Mouse (Mus musculus): ENCODE measurements around the gene Trpm8. TPM values are rescaled to one million over a fixed set of nuclear protein-coding genes. Genes with fewer than 3 reads are reported as not detected.

The Trpm8 gene
- polyA plus RNA-seq, 1 experiment from 2014 or later: 0.11 TPM

DNA sequence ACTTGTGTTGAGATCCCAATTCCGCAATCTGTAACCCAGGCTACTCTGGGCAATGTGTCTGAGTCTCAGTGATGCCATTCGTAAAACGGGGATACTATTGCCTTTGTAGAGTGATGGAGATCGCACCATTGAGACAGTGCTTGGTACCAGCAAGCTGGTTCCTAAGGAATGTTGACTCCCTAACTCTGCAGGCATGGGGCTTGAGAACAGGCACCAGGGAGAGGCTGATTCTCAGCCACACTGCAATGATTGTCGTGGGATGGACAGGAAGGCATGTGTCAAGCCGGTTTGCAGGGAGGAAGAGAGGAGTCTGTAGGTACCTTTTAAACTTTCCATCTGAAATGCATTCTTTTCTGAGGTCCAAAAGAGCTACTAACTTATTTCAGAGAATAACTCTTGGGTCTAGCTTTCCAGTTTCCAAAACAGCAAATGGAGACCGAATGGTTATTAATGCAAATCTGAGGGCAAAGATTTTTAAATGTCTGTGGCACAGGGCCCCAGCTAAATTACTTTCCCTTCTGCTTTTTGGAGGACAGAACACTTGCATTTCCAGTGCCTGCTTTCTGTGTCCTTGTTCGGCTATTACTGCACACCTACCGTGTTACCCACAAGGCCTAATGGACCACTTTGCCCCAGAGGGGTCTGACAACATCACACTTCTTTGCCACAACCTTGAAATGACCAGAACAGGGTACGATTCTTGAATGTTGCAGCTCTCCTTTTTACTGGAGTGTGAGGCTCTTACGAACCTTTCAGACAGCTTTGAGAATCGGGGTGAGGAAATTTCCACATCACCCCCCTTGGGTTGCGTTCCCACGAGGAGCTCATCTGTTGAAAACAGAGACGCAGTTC is 6.1 kb downstream of the Trpm8 start:
- Histone ChIP-seq H3K4me1 (no peaks in the 10 kb centered on the region), H3K9ac (replicated peaks) (no peak overlapping the region), H3K4me2 (replicated peaks) (no peak overlapping the region), H3K4me3 (no peak overlapping the region), H3K36me3 (no peaks in the 10 kb centered on the region), H3K27me3 (no peaks in the 10 kb centered on the region), H3K27ac (replicated peaks) (no peak overlapping the region), H3K9me3 (peaks cover 31% of the 10 kb centered on the region)
- ATAC-seq (replicated peaks): no peak
- WGBS: 81% methylated on average over 15 of the region's 15 CpGs

DNA sequence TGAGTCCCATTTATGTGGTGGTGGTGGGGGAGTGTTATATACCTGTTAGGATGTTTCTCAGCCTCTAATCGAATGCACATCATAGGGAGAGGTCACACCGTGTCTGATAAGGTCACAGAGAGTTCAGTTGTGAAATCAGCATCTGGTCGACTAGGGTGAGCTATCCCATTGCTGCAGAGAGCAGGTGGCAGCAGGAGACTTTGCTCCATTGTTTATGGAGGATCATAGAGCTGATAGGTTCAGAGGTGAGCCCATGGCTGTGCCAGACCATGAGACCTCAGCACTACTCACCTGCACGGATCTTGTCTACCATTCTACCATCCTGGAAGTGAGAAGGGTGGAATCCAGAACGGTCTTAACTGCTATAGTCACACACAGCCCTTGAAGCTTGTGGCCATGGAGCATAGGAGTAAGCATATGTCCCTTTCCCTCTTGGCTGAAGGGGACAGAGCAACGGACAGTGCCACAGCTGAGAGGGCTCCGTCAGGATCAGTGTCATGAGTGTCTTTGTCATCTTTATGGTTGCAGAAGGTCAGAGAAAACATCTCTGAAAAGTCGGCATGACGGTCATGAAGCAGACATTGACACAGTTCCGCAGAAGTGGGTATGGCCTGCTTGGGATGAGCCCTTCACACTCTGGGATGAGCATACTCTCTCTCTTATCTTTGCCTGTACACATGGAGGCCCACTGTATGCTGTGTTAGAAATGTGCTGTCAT is 6.9 kb downstream of the Trpm8 start:
- no peak overlapping the region for H3K4me3 ChIP-seq
- no peak overlapping the region for H3K9ac ChIP-seq (replicated peaks)
- no peaks in the 10 kb centered on the region for H3K36me3 ChIP-seq
- H3K4me2 ChIP-seq (replicated peaks): no peak overlapping the region
- H3K9me3 ChIP-seq: peaks cover 34% of the 10 kb centered on the region
- H3K4me1 ChIP-seq: no peaks in the 10 kb centered on the region
- no peak overlapping the region for H3K27ac ChIP-seq (replicated peaks)
- ATAC-seq (replicated peaks): no peak; the same call in 1 of the 2 replicates
- no peaks in the 10 kb centered on the region for H3K27me3 ChIP-seq
- WGBS: 64% methylated on average over 10 of the region's 10 CpGs

DNA sequence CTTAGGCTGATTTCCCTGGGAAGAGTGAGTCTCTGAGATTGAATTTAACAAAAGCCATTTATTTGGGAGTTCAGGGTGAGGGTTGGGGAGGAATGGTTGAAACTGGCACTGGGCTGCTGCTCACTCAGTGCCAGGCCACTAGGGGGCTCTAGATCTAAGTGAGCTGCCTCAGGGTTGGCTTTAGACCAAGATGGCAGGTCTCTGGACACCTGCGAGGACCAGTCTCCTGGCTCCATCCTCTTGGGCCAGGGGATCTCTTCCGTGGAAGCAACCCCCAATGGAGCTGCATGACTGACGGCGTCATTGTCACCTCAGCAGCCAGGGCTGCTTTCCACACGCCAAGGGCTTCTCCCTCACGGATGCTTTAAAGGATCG is 7.5 kb downstream of the Trpm8 start:
- H3K27ac ChIP-seq (replicated peaks): no peak overlapping the region
- H3K4me2 ChIP-seq (replicated peaks): no peak overlapping the region
- no peak overlapping the region for H3K4me3 ChIP-seq
- H3K27me3 ChIP-seq: no peaks in the 10 kb centered on the region
- peaks cover 38% of the 10 kb centered on the region for H3K9me3 ChIP-seq
- ATAC-seq (replicated peaks): no peak
- no peaks in the 10 kb centered on the region for H3K36me3 ChIP-seq
- no peak overlapping the region for H3K9ac ChIP-seq (replicated peaks)
- no peaks in the 10 kb centered on the region for H3K4me1 ChIP-seq
- WGBS: 66% methylated on average over 7 of the region's 7 CpGs

DNA sequence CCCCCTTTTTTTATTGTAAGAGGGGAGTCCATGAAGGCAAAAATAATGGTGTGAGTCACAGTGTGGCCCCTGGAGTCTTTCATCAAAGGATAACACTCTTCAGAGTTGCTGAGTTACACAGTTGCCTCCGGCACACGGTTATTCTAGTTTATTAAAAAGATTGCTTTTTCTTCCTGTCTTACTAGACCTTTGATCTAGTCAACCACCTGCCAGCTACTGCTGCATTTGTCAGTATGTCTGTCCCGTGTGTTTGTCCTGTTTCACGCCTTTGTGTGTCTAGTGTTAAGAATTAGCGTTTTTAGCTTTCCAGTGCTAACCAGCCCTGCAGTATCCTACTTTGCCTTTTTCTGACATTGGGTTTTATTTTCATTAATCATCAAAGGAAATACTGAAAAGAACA is 8.2 kb downstream of the Trpm8 start:
- Histone ChIP-seq H3K9ac (replicated peaks) (no peak overlapping the region), H3K27ac (replicated peaks) (no peak overlapping the region), H3K4me3 (no peak overlapping the region), H3K4me2 (replicated peaks) (no peak overlapping the region), H3K9me3 (peaks cover 43% of the 10 kb centered on the region), H3K36me3 (no peaks in the 10 kb centered on the region), H3K4me1 (no peaks in the 10 kb centered on the region), H3K27me3 (no peaks in the 10 kb centered on the region)
- 72% methylated on average over 5 of the region's 5 CpGs for WGBS
- ATAC-seq (replicated peaks): no peak

DNA sequence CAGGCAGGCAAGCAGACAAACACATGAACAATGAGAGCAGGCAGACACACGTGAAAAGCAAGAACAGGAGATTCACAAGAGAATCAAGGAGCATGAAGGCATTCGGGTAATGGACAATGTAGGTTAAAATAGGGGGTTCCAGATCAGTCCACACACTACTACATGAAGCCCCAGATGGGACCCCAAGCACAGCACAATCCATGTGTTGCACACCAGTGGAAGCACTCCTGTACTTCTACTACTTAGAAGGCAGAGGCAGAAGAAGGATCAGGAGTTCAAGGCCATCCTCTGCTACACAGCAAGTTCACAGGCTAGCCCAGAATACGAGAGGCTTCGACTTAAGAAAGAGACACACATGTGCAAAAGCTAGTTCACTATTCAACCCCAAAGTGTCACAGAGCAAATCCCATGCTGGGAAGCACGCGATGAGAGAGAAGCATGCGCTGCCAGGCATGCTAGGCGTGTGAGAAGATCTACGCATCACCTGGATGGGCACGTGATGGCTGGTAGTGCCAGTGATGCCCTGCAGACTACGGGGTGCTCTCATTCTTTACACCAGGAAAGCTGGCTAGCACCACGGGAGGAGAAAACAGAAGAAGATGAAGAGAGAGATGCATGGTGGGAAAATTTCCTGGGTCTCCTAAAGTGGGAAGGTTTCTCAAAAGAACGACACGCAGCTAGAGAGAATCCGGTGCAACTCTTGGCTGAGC is 8.8 kb downstream of the Trpm8 start:
- WGBS: 84% methylated on average over 15 of the region's 15 CpGs
- H3K27me3 ChIP-seq: no peaks in the 10 kb centered on the region
- no peak for ATAC-seq (replicated peaks)

DNA sequence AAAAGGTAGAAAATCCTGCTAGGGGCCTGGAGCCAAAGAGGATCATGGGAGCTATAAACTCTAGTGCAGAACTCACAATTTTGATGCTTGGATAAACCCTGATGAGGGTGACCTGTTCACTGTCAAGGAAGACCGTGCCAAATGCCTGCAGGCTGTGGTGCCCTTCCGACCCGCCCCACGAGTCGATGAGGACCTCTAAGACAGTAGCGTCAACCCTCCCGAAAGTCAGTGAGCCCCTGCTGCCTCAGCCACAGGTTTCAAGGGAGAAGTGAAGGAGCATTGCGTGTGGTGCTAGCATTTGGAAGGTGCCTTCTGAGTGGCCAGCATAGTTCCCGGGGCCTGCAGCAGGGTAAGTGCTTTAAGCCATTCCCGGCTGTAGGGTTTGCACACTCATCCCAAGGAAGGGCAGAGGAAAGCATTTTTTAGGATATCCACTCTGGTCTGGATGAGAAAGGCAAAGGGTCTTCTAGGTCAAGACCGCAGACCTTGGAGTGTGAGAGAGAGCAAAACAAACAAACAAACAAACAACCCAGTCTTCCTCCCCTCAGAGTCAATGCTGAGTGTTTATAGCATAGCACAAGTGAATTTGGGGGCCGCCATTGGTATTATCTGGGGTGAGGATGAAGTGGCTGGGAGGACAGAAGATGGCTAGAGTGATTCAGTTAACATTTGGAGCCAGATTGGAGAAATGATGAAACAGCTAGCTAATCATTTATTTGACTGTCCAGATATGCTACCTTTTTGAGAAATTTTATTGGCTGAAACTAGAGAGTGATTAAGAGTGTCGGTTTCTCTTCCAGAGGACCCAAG is 9.6 kb downstream of the Trpm8 start:
- no peak overlapping the region for H3K4me3 ChIP-seq
- no peak overlapping the region for H3K27ac ChIP-seq (replicated peaks)
- ATAC-seq (replicated peaks): no peak
- no peak overlapping the region for H3K9ac ChIP-seq (replicated peaks)
- 76% methylated on average over 13 of the region's 13 CpGs for WGBS
- no peak overlapping the region for H3K4me2 ChIP-seq (replicated peaks)
- no peaks in the 10 kb centered on the region for H3K27me3 ChIP-seq
- H3K36me3 ChIP-seq: no peaks in the 10 kb centered on the region
- H3K9me3 ChIP-seq: peaks cover 50% of the 10 kb centered on the region
- H3K4me1 ChIP-seq: no peaks in the 10 kb centered on the region

More for the DNA sequence above, 8.8 kb downstream of the Trpm8 start:
- Histone ChIP-seq H3K27ac (replicated peaks) (no peak overlapping the region), H3K4me2 (replicated peaks) (no peak overlapping the region), H3K9me3 (peaks cover 47% of the 10 kb centered on the region), H3K4me1 (no peaks in the 10 kb centered on the region), H3K9ac (replicated peaks) (no peak overlapping the region), H3K36me3 (no peaks in the 10 kb centered on the region), H3K4me3 (no peak overlapping the region)

DNA sequence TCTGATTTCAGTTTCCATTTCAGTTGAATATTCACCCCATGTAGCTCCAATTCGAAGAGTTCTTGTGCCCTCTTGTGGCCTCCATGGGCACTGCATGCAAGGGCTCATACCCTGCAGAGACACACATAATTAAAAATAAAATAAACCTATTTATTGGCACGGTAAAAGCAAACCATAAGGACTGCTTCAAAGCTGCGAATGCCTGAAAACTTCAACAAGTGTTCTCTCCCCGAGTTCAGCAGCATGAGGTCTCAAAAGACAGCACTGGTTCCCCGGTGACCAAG is 10.2 kb downstream of the Trpm8 start:
- no peak overlapping the region for H3K9ac ChIP-seq (replicated peaks)
- H3K4me2 ChIP-seq (replicated peaks): no peak overlapping the region
- H3K27ac ChIP-seq (replicated peaks): no peak overlapping the region
- 39% methylated on average over 5 of the region's 5 CpGs for WGBS
- no peaks in the 10 kb centered on the region for H3K36me3 ChIP-seq
- ATAC-seq (replicated peaks): no peak
- H3K27me3 ChIP-seq: no peaks in the 10 kb centered on the region
- H3K4me3 ChIP-seq: no peak overlapping the region
- no peaks in the 10 kb centered on the region for H3K4me1 ChIP-seq
- H3K9me3 ChIP-seq: peaks cover 51% of the 10 kb centered on the region

DNA sequence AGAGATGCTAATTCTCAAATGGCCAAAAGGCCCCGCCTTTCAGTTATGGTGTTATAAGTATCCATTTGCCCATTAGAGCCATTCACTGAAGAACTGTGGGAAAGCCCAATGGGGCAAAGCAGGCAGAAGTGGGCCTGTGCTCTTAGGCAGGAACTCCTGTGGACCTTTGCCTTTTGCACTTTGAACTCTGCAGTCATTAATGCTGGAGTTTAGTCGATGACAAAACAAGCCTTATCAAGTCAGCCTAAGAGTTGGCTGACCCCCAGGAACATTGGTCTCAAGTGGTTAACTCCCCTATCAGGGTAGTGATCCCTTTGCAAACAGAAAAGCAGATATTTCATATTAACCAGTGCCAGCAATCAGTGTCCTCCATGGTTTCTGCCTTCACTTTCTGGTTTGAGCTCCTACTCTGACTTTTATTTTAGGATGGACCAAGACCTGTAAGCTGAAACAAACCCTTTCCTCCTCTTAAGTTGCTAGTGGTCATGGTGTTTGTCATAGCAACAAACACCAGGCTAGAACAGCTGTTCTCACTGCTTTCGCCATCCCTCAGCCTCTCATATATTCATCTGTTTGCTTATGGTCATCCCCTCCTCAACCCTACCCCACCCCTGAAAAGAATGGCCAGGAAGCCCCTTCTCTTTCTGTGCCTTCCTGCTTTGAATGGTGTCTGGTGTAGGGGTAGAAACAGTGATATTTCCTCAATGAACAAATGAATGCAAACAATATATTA is 10.8 kb downstream of the Trpm8 start:
- 48% methylated on average over 3 of the region's 3 CpGs for WGBS
- no peak for ATAC-seq (replicated peaks)
- Histone ChIP-seq H3K4me3 (no peak overlapping the region), H3K27me3 (no peaks in the 10 kb centered on the region), H3K27ac (replicated peaks) (no peak overlapping the region), H3K4me2 (replicated peaks) (no peak overlapping the region), H3K9ac (replicated peaks) (no peak overlapping the region), H3K36me3 (no peaks in the 10 kb centered on the region), H3K9me3 (peaks cover 51% of the 10 kb centered on the region), H3K4me1 (no peaks in the 10 kb centered on the region)

DNA sequence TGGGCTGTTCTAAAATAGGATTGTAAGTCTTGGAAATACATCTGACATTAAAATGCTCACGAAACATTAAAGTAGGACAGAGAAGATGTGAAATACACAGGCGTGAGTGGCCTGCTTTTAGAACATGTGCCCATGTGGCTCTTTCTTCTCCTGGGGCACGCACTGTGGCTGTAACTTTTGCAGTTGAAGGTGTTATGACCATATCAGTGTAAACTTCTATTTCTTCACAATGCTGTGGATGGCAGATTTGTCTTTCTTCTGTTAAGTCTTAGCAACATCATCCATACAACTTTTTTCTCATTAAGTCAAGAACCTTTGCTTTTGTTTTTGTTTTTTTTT is 11.3 kb downstream of the Trpm8 start:
- no peak overlapping the region for H3K27ac ChIP-seq (replicated peaks)

DNA sequence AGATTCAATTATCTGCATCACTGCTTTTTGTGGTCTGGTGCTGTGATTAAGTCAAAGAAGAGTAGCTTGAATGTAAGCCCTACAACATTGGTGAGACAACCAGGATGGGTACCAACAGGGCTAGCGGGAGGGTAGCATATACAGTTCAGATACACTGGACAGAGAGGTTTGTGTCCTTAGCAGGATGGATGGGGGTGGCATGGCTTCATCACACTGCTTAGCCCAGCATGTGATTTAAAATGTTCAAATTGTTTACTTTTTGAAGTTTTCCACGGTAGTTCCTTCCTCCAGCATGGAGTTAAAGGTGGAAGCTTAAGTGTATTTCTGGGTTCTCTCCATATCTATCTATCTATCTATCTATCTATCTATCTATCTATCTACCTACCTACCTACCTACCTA is 11.7 kb downstream of the Trpm8 start:
- no peak for ATAC-seq (replicated peaks)
- peaks cover 45% of the 10 kb centered on the region for H3K9me3 ChIP-seq
- H3K27me3 ChIP-seq: no peaks in the 10 kb centered on the region
- H3K9ac ChIP-seq (replicated peaks): no peak overlapping the region
- no peak overlapping the region for H3K4me2 ChIP-seq (replicated peaks)
- WGBS: 54% methylated on average over 2 of the region's 2 CpGs
- no peak overlapping the region for H3K27ac ChIP-seq (replicated peaks)
- H3K4me1 ChIP-seq: no peaks in the 10 kb centered on the region
- H3K36me3 ChIP-seq: no peaks in the 10 kb centered on the region
- no peak overlapping the region for H3K4me3 ChIP-seq

More for the DNA sequence above, 11.3 kb downstream of the Trpm8 start:
- H3K9ac ChIP-seq (replicated peaks): no peak overlapping the region
- peaks cover 49% of the 10 kb centered on the region for H3K9me3 ChIP-seq
- no peak overlapping the region for H3K4me3 ChIP-seq
- H3K4me1 ChIP-seq: no peaks in the 10 kb centered on the region
- no peaks in the 10 kb centered on the region for H3K27me3 ChIP-seq
- 77% methylated on average over 3 of the region's 3 CpGs for WGBS
- no peak for ATAC-seq (replicated peaks)
- no peak overlapping the region for H3K4me2 ChIP-seq (replicated peaks)
- no peaks in the 10 kb centered on the region for H3K36me3 ChIP-seq

DNA sequence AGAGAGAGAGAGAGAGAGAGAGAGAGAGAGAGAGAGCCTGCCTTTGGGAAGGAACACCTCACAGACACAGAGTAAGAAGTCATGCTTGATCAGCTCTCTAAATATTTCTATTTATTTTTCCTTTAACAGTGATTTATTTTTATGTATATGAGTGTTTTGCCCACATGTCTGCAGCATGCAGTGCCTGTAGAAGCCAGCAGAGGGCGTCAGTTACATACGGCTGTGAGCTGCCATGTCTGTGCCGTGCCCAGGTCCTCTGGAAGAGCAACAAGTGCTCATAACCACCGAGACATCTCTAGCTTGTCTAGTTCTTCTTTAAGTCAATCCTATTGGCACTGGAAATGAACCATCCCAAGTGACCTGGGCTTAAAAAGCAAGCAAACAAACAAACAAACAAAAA is 12.5 kb downstream of the Trpm8 start:
- Histone ChIP-seq H3K9ac (replicated peaks) (no peak overlapping the region), H3K27ac (replicated peaks) (no peak overlapping the region), H3K4me3 (no peak overlapping the region), H3K27me3 (no peaks in the 10 kb centered on the region), H3K9me3 (peaks cover 45% of the 10 kb centered on the region), H3K36me3 (no peaks in the 10 kb centered on the region), H3K4me2 (replicated peaks) (no peak overlapping the region), H3K4me1 (no peaks in the 10 kb centered on the region)
- WGBS: 39% methylated on average over 4 of the region's 4 CpGs
- no peak for ATAC-seq (replicated peaks)

Data from forebrain, embryonic 15.5 days (tissue).